Mouse (Mus musculus): Measurements from ENCODE around the gene Gm45785.

DNA sequence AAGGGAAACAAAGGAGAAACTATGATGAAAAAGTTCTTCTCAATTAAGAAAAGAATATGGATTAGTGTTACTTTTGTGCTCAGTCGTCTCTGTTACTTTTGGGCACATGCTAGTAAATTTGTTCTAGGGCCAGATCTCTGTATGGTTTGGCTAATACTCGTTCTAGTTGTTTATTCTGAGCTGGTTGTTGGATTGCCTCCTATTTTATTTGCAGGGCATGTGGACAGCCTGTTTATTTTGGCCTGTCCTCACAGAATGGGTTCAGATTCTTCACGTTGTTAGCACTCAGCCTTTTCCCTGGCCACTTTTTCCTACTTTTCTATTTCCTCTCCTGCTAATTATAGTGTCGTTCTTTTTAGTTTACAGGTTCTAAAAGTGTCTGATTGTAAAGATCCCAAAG is 62.6 kb downstream of the Gm45785 start:
- no peak for TF ChIP-seq CTCF (IDR thresholded peaks at IDR 0.05; ENCODE audit: control insufficient read depth, insufficient read depth, insufficient read length)
- TF ChIP-seq MAX (IDR thresholded peaks at IDR 0.05): no peak
- no peak for TF ChIP-seq CEBPB (IDR thresholded peaks at IDR 0.05; ENCODE audit: low read depth)
- TF ChIP-seq FOSL1 (IDR thresholded peaks at IDR 0.05; ENCODE audit: insufficient read depth, low read length, poor library complexity, severe bottlenecking): no peak
